Mouse (Mus musculus) forebrain, embryonic 12.5 days (tissue): ENCODE measurements at regions not wholly inside any gene's neighbourhood (a gene's known extent, or its start where the extent isn't known, plus 50 kb on each side); places are given as distances from the start of the nearest gene placed in this dataset.

Experiments used
- ATAC-seq: fragments of 200-750 bp; cut with Nextera tagmentation; 2 replicates; pipeline ENCODE4 v1.8.0; 2017; ENCODE audit warnings: moderate TSS enrichment; ENCODE audit not compliant: low FRiP score
- H3K27ac ChIP-seq: fragments of 300-500 bp; sonication (generic); 2 replicates; pipeline ENCODE4 v1.5.1; 2016; ENCODE audit warnings: mild to moderate bottlenecking
- H3K27me3 ChIP-seq: fragments of 300-500 bp; sonication (generic); 2 replicates; pipeline ENCODE4 v1.6.1; 2016; ENCODE audit warnings: mild to moderate bottlenecking
- H3K36me3 ChIP-seq: fragments of 300-500 bp; sonication (generic); replicated peaks from 2 replicates; pipeline ENCODE4 v1.6.1; 2016; ENCODE audit warnings: mild to moderate bottlenecking
- H3K4me1 ChIP-seq: fragments of 300-500 bp; sonication (generic); 2 replicates; pipeline ENCODE4 v1.6.1; 2016
- H3K4me2 ChIP-seq: fragments of 300-500 bp; sonication (generic); 2 replicates; pipeline ENCODE4 v1.6.1; 2016; ENCODE audit warnings: mild to moderate bottlenecking, moderate library complexity
- H3K4me3 ChIP-seq: fragments of 300-500 bp; sonication (generic); replicated peaks from 2 replicates; pipeline ENCODE4 v1.5.1; 2016; ENCODE audit warnings: mild to moderate bottlenecking
- H3K9ac ChIP-seq: fragments of 300-500 bp; sonication (generic); 2 replicates; pipeline ENCODE4 v1.6.1; 2016; ENCODE audit warnings: mild to moderate bottlenecking
- H3K9me3 ChIP-seq: fragments of 300-500 bp; sonication (generic); 2 replicates; pipeline ENCODE4 v1.6.1; 2016
- WGBS: fragments of 180-500 bp; shearing (Covaris S2); methylation state at CpG from one replicate; pipeline ENCODE4 v1.1.7; 2016; 5-methylcytosine and 5-hydroxymethylcytosine counted together

DNA sequence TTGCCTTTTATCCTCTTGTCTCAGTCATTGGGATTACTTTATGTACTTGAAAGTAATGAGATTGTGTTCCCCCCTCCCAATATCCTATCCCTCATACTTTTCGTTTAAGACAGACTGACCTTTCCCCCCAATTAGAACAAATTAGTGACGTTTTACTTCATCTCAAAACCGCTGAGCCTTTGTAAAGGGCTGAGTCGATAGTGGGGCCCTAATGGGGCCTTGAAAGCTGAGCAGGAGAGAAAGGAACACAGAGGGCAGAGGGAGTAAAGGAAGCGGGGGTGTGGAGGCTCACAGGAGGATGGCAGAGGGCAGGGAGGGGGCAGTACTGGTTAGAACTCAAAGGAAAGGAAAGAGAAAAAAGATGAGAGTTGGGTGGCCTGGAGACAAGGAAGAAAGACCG, 58.9 kb upstream of the Gm15294 start:
- H3K36me3 ChIP-seq = no peaks in the 10 kb centered on the region
- no peak overlapping the region for H3K27ac ChIP-seq
- ATAC-seq = peak; percentile 63; the same call in 1 of the 2 replicates
- H3K27me3 ChIP-seq = peaks cover 21% of the 10 kb centered on the region
- H3K9ac ChIP-seq = no peak overlapping the region
- WGBS = 21% methylated on average over 6 of the region's 6 CpGs
- H3K9me3 ChIP-seq = no peaks in the 10 kb centered on the region
- H3K4me3 ChIP-seq = no peak overlapping the region
- no peak overlapping the region for H3K4me2 ChIP-seq
- H3K4me1 ChIP-seq = no peaks in the 10 kb centered on the region
